Mouse (Mus musculus) neural tube, postnatal 0 days (tissue): ENCODE measurements around the gene Polr1b. TPM values are rescaled to one million over a fixed set of nuclear protein-coding genes. Genes with fewer than 3 reads are reported as not detected.

Experiments used
- polyA plus RNA-seq: library from polyadenylated mRNA; unstranded; fragments of >200 nt; fragmentation: Nextera tagmentation; extraction: Ambion mirVana; gene quantifications from 2 replicates; pipeline ENCODE4 v1.2.1, GENCODE M21; 2015

Polr1b gene
- polyA plus RNA-seq = 9.8 and 10.0 TPM in 2 replicates

GRCm38 (mm10) chr2:129100784-129101310 is at the start of gene Polr1b:
TSS of gene Polr1b (plus strand) at chr2:129100995.

GRCm38 (mm10) chr2:129065437-129066282 is 35.1 kb upstream of the Polr1b start, which contains the start of gene Ttl:
TSS of gene Ttl (plus strand) at chr2:129065942.

DNA sequence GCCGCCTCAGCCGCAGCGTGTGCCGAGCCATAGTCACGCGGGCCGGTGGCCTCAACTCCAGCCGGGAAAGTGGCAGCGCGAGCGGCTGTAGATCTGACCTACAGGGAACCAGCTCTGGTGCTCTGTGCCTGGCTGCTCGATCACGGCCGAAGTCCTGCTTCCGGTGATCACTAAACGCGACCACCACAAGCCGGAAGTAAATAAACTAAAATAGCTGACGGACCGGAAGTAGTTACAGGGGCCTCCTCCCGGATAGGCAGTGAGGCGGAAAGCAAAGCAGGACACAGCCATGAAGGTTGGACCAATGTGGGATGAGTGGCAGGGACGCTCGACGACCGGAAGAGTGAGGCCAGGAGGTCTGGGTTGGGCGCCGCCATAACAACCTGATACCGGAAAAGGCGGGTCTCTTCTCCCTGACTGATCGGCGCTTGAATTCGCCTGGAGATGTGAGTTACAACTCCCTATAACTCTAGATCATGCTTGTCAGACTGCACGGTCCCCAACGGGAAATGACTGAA is 28.7 kb downstream of the Polr1b start, which contains the start of gene Chchd5:
Gene Chchd5 (plus strand): TSS at position 289 of the 518 bp plus-strand sequence.

Other genes with a start within 250 kb of the Polr1b start
- gene Fbln7, start 238.0 kb upstream of the Polr1b start, polyA plus RNA-seq = 5.4 and 5.8 TPM in 2 replicates
- 12.6 and 14.2 TPM in 2 replicates for gene Zc3h8, start 156.9 kb upstream of the Polr1b start, polyA plus RNA-seq
- 4.8 and 7.1 TPM in 2 replicates for gene Zc3h6, start 133.6 kb upstream of the Polr1b start, polyA plus RNA-seq
- 23.0 and 28.1 TPM in 2 replicates for gene Gm10762, start 133.3 kb upstream of the Polr1b start, polyA plus RNA-seq
- 0.63 and 0.98 TPM in 2 replicates for gene Vinac1, start 52.8 kb upstream of the Polr1b start, polyA plus RNA-seq
- gene Ttl, start 35.1 kb upstream of the Polr1b start, polyA plus RNA-seq = 41.3 and 47.1 TPM in 2 replicates
- gene Chchd5, start 28.7 kb downstream of the Polr1b start, polyA plus RNA-seq = 21.7 and 23.6 TPM in 2 replicates
- gene Slc20a1, start 97.8 kb downstream of the Polr1b start, polyA plus RNA-seq = 34.9 and 40.4 TPM in 2 replicates
- 4.6 and 5.2 TPM in 2 replicates for gene Ckap2l, start 196.2 kb downstream of the Polr1b start, polyA plus RNA-seq
- 0.23 and 0.81 TPM in 2 replicates for gene Il1a, start 209.0 kb downstream of the Polr1b start, polyA plus RNA-seq